Mouse (Mus musculus) lung, postnatal 0 days (tissue): ENCODE data around the gene B4galt5.

Source experiments
- CTCF ChIP-seq: IDR thresholded peaks from 2 replicates; pipeline ENCODE4 v1.5.1; 2016; ENCODE audit warnings: antibody characterized with exemption, mild to moderate bottlenecking
- EP300 ChIP-seq: IDR thresholded peaks from 2 replicates; pipeline ENCODE4 v1.6.1; 2016; ENCODE audit warnings: antibody characterized with exemption, mild to moderate bottlenecking, control low read depth

- TF ChIP-seq CTCF = no peak
- TF ChIP-seq EP300 = no peak
Observed at GRCm38 (mm10) chr2:167303196-167303595, 45.8 kb downstream of the B4galt5 start.
